Mouse (Mus musculus): ENCODE data around the gene Tspan9. TPM values are rescaled to one million over a fixed set of nuclear protein-coding genes. Genes with fewer than 3 reads are reported as not detected.

Gene Tspan9
- polyA plus RNA-seq, 1 experiment from 2014 or later, result 25.8 TPM

GRCm38 (mm10) chr6:128028116-128028940 lies 115.1 kb downstream of the Tspan9 start:
- WGBS (ENCODE audit: insufficient replicate concordance), result 39% methylated on average over 10 of the region's 10 CpGs
- Histone ChIP-seq H3K9ac (ENCODE audit: low read depth, low read length) (no peak overlapping the region), H3K4me2 (ENCODE audit: low read depth, low read length) (no peak overlapping the region), H3K27ac (ENCODE audit: low read length) (no peak overlapping the region), H3K27me3 (ENCODE audit: control insufficient read depth, insufficient read depth, low read depth, low read length) (peaks cover 4% of the 10 kb centered on the region), H3K9me3 (replicated peaks; ENCODE audit: control insufficient read depth, low read length) (no peaks in the 10 kb centered on the region), H3K4me3 (ENCODE audit: low read depth, low read length) (no peak overlapping the region), H3K4me1 (ENCODE audit: control insufficient read depth, low read depth, low read length) (no peaks in the 10 kb centered on the region), H3K36me3 (ENCODE audit: control insufficient read depth, insufficient read depth) (no peaks in the 10 kb centered on the region)
- no peak for ATAC-seq (ENCODE audit: low read depth)

- Histone ChIP-seq H3K4me3 (ENCODE audit: low read depth, low read length) (no peak overlapping the region), H3K36me3 (ENCODE audit: control insufficient read depth, insufficient read depth) (no peaks in the 10 kb centered on the region), H3K4me1 (ENCODE audit: control insufficient read depth, low read depth, low read length) (no peaks in the 10 kb centered on the region), H3K9ac (ENCODE audit: low read depth, low read length) (no peak overlapping the region), H3K4me2 (ENCODE audit: low read depth, low read length) (no peak overlapping the region), H3K27me3 (ENCODE audit: control insufficient read depth, insufficient read depth, low read depth, low read length) (no peaks in the 10 kb centered on the region), H3K9me3 (replicated peaks; ENCODE audit: control insufficient read depth, low read length) (no peaks in the 10 kb centered on the region), H3K27ac (ENCODE audit: low read length) (no peak overlapping the region)
- no peak for ATAC-seq (ENCODE audit: low read depth)
- WGBS (ENCODE audit: insufficient replicate concordance), result 73% methylated on average over 8 of the region's 8 CpGs
These were observed 117.4 kb downstream of the Tspan9 start for GRCm38 (mm10) chr6:128025997-128026396.

- 67% methylated on average over 13 of the region's 13 CpGs for WGBS (ENCODE audit: insufficient replicate concordance)
- no peak overlapping the region for H3K4me3 ChIP-seq (ENCODE audit: low read depth, low read length)
These were observed 117.8 kb downstream of the Tspan9 start for GRCm38 (mm10) chr6:128025581-128025980.

GRCm38 (mm10) chr6:128022207-128022606 lies 121.2 kb downstream of the Tspan9 start:
- H3K27me3 ChIP-seq (ENCODE audit: control insufficient read depth, insufficient read depth, low read depth, low read length), result no peaks in the 10 kb centered on the region
- H3K4me2 ChIP-seq (ENCODE audit: low read depth, low read length), result no peak overlapping the region
- H3K4me3 ChIP-seq (ENCODE audit: low read depth, low read length), result no peak overlapping the region
- no peaks in the 10 kb centered on the region for H3K4me1 ChIP-seq (ENCODE audit: control insufficient read depth, low read depth, low read length)
- H3K9ac ChIP-seq (ENCODE audit: low read depth, low read length), result no peak overlapping the region
- H3K9me3 ChIP-seq (replicated peaks; ENCODE audit: control insufficient read depth, low read length), result no peaks in the 10 kb centered on the region
- 49% methylated on average over 6 of the region's 6 CpGs for WGBS (ENCODE audit: insufficient replicate concordance)
- ATAC-seq (ENCODE audit: low read depth), result no peak
- no peak overlapping the region for H3K27ac ChIP-seq (ENCODE audit: low read length)
- H3K36me3 ChIP-seq (ENCODE audit: control insufficient read depth, insufficient read depth), result no peaks in the 10 kb centered on the region

More at GRCm38 (mm10) chr6:128025581-128025980, 117.8 kb downstream of the Tspan9 start:
- no peak overlapping the region for H3K4me2 ChIP-seq (ENCODE audit: low read depth, low read length)
- no peaks in the 10 kb centered on the region for H3K36me3 ChIP-seq (ENCODE audit: control insufficient read depth, insufficient read depth)
- H3K4me1 ChIP-seq (ENCODE audit: control insufficient read depth, low read depth, low read length), result no peaks in the 10 kb centered on the region
- no peak overlapping the region for H3K9ac ChIP-seq (ENCODE audit: low read depth, low read length)
- no peaks in the 10 kb centered on the region for H3K9me3 ChIP-seq (replicated peaks; ENCODE audit: control insufficient read depth, low read length)
- H3K27me3 ChIP-seq (ENCODE audit: control insufficient read depth, insufficient read depth, low read depth, low read length), result no peaks in the 10 kb centered on the region
- no peak for ATAC-seq (ENCODE audit: low read depth)
- no peak overlapping the region for H3K27ac ChIP-seq (ENCODE audit: low read length)

- no peaks in the 10 kb centered on the region for H3K9me3 ChIP-seq (replicated peaks; ENCODE audit: control insufficient read depth, low read length)
- H3K4me3 ChIP-seq (ENCODE audit: low read depth, low read length), result no peak overlapping the region
- WGBS (ENCODE audit: insufficient replicate concordance), result 58% methylated on average over 5 of the region's 5 CpGs
- no peaks in the 10 kb centered on the region for H3K36me3 ChIP-seq (ENCODE audit: control insufficient read depth, insufficient read depth)
- no peak overlapping the region for H3K27ac ChIP-seq (ENCODE audit: low read length)
- no peak overlapping the region for H3K4me2 ChIP-seq (ENCODE audit: low read depth, low read length)
- H3K27me3 ChIP-seq (ENCODE audit: control insufficient read depth, insufficient read depth, low read depth, low read length), result no peaks in the 10 kb centered on the region
- no peak overlapping the region for H3K9ac ChIP-seq (ENCODE audit: low read depth, low read length)
- ATAC-seq (ENCODE audit: low read depth), result no peak
- H3K4me1 ChIP-seq (ENCODE audit: control insufficient read depth, low read depth, low read length), result no peaks in the 10 kb centered on the region
These were observed 121.5 kb downstream of the Tspan9 start for GRCm38 (mm10) chr6:128021931-128022202.

- no peak overlapping the region for H3K4me3 ChIP-seq (ENCODE audit: low read depth, low read length)
- H3K4me1 ChIP-seq (ENCODE audit: control insufficient read depth, low read depth, low read length), result no peaks in the 10 kb centered on the region
- 59% methylated on average over 7 of the region's 10 CpGs for WGBS (ENCODE audit: insufficient replicate concordance)
- H3K9ac ChIP-seq (ENCODE audit: low read depth, low read length), result no peak overlapping the region
- no peak for ATAC-seq (ENCODE audit: low read depth)
- H3K27ac ChIP-seq (ENCODE audit: low read length), result no peak overlapping the region
- H3K4me2 ChIP-seq (ENCODE audit: low read depth, low read length), result no peak overlapping the region
- no peaks in the 10 kb centered on the region for H3K9me3 ChIP-seq (replicated peaks; ENCODE audit: control insufficient read depth, low read length)
- no peaks in the 10 kb centered on the region for H3K36me3 ChIP-seq (ENCODE audit: control insufficient read depth, insufficient read depth)
- no peaks in the 10 kb centered on the region for H3K27me3 ChIP-seq (ENCODE audit: control insufficient read depth, insufficient read depth, low read depth, low read length)
These were observed 122.1 kb downstream of the Tspan9 start for GRCm38 (mm10) chr6:128021106-128021930.

- WGBS (ENCODE audit: insufficient replicate concordance), result 56% methylated on average over 8 of the region's 8 CpGs
- no peaks in the 10 kb centered on the region for H3K4me1 ChIP-seq (ENCODE audit: control insufficient read depth, low read depth, low read length)
- no peak overlapping the region for H3K9ac ChIP-seq (ENCODE audit: low read depth, low read length)
- no peak overlapping the region for H3K27ac ChIP-seq (ENCODE audit: low read length)
- H3K4me3 ChIP-seq (ENCODE audit: low read depth, low read length), result no peak overlapping the region
- no peak for ATAC-seq (ENCODE audit: low read depth)
- no peaks in the 10 kb centered on the region for H3K36me3 ChIP-seq (ENCODE audit: control insufficient read depth, insufficient read depth)
- no peak overlapping the region for H3K4me2 ChIP-seq (ENCODE audit: low read depth, low read length)
- no peaks in the 10 kb centered on the region for H3K9me3 ChIP-seq (replicated peaks; ENCODE audit: control insufficient read depth, low read length)
- H3K27me3 ChIP-seq (ENCODE audit: control insufficient read depth, insufficient read depth, low read depth, low read length), result no peaks in the 10 kb centered on the region
These were observed 122.8 kb downstream of the Tspan9 start for GRCm38 (mm10) chr6:128020521-128021057.

GRCm38 (mm10) chr6:128020053-128020452 lies 123.3 kb downstream of the Tspan9 start:
- H3K9ac ChIP-seq (ENCODE audit: low read depth, low read length), result no peak overlapping the region
- no peak overlapping the region for H3K4me3 ChIP-seq (ENCODE audit: low read depth, low read length)
- no peaks in the 10 kb centered on the region for H3K36me3 ChIP-seq (ENCODE audit: control insufficient read depth, insufficient read depth)
- no peak overlapping the region for H3K27ac ChIP-seq (ENCODE audit: low read length)
- WGBS (ENCODE audit: insufficient replicate concordance), result 60% methylated on average over 4 of the region's 4 CpGs
- H3K27me3 ChIP-seq (ENCODE audit: control insufficient read depth, insufficient read depth, low read depth, low read length), result no peaks in the 10 kb centered on the region
- H3K9me3 ChIP-seq (replicated peaks; ENCODE audit: control insufficient read depth, low read length), result no peaks in the 10 kb centered on the region
- ATAC-seq (ENCODE audit: low read depth), result no peak
- no peaks in the 10 kb centered on the region for H3K4me1 ChIP-seq (ENCODE audit: control insufficient read depth, low read depth, low read length)
- H3K4me2 ChIP-seq (ENCODE audit: low read depth, low read length), result no peak overlapping the region

- H3K27ac ChIP-seq (ENCODE audit: low read length), result no peak overlapping the region
- 76% methylated on average over 7 of the region's 7 CpGs for WGBS (ENCODE audit: insufficient replicate concordance)
- no peaks in the 10 kb centered on the region for H3K9me3 ChIP-seq (replicated peaks; ENCODE audit: control insufficient read depth, low read length)
- H3K4me3 ChIP-seq (ENCODE audit: low read depth, low read length), result no peak overlapping the region
- no peaks in the 10 kb centered on the region for H3K4me1 ChIP-seq (ENCODE audit: control insufficient read depth, low read depth, low read length)
- ATAC-seq (ENCODE audit: low read depth), result no peak
- H3K4me2 ChIP-seq (ENCODE audit: low read depth, low read length), result no peak overlapping the region
- H3K27me3 ChIP-seq (ENCODE audit: control insufficient read depth, insufficient read depth, low read depth, low read length), result no peaks in the 10 kb centered on the region
- no peak overlapping the region for H3K9ac ChIP-seq (ENCODE audit: low read depth, low read length)
- no peaks in the 10 kb centered on the region for H3K36me3 ChIP-seq (ENCODE audit: control insufficient read depth, insufficient read depth)
These were observed 124.3 kb downstream of the Tspan9 start for GRCm38 (mm10) chr6:128019119-128019518.

All from liver, embryonic 16.5 days (tissue).